Mouse (Mus musculus) MEL (cell line): ENCODE measurements around the gene Olfr1412. TPM values are rescaled to one million over a fixed set of nuclear protein-coding genes. Genes with fewer than 3 reads are reported as not detected.

Experiments used
- DNase-seq: peaks from one replicate; pipeline ENCODE4 v3.0.0; 2011; ENCODE audit warnings: low read depth, low spot score
- H3K27ac ChIP-seq: 2 replicates; pipeline ENCODE4 v1.5.1; 2012; ENCODE audit warnings: low read depth, mild to moderate bottlenecking, control low read depth, low read length, moderate library complexity; ENCODE audit not compliant: control insufficient read depth
- H3K27me3 ChIP-seq, 2 experiments: fragments of 150-350 bp in 1 of 2; sonication (generic) in 1 of 2; 2 replicates each; pipeline ENCODE4 v1.6.1; 2012; ENCODE audit warnings: low read length in 2 of 2, mild to moderate bottlenecking in 2 of 2, improper control_type of control experiment in 1 of 2, moderate library complexity in 1 of 2; ENCODE audit not compliant: insufficient read depth in 2 of 2, control insufficient read depth in 1 of 2
- H3K36me3 ChIP-seq, 2 experiments: 2 replicates each; pipeline ENCODE4 v1.6.1; 2012 to 2014; ENCODE audit warnings: low read length in 2 of 2, improper control_type of control experiment in 1 of 2, inconsistent platforms in 1 of 2, mild to moderate bottlenecking in 1 of 2; ENCODE audit not compliant: insufficient read depth in 2 of 2, control insufficient read depth in 1 of 2
- H3K4me1 ChIP-seq, 2 experiments: fragments of 150-350 bp in 1 of 2; sonication (generic) in 1 of 2; 2 replicates each; pipeline ENCODE4 v1.6.1; 2012; ENCODE audit warnings: low read length in 2 of 2, improper control_type of control experiment in 1 of 2, mild to moderate bottlenecking in 1 of 2; ENCODE audit not compliant: insufficient read depth in 2 of 2, control insufficient read depth in 1 of 2
- H3K4me3 ChIP-seq, 2 experiments: fragments of 150-350 bp in 1 of 2; sonication (generic) in 1 of 2; 2 replicates each; pipeline ENCODE4 v1.5.1; 2012; ENCODE audit warnings: low read depth in 2 of 2, low read length in 2 of 2, mild to moderate bottlenecking in 2 of 2, moderate library complexity in 2 of 2, control low read depth in 1 of 2, improper control_type of control experiment in 1 of 2; ENCODE audit not compliant: control insufficient read depth in 1 of 2, insufficient read depth in 1 of 2
- H3K79me2 ChIP-seq: 2 replicates; pipeline ENCODE4 v1.6.1; 2012; ENCODE audit warnings: mild to moderate bottlenecking, low read length, moderate library complexity; ENCODE audit not compliant: control insufficient read depth, poor library complexity, insufficient read depth
- H3K9ac ChIP-seq: 2 replicates; pipeline ENCODE4 v1.6.1; 2012; ENCODE audit warnings: low read depth, mild to moderate bottlenecking, control low read depth, low read length, moderate library complexity; ENCODE audit not compliant: control insufficient read depth, poor library complexity, severe bottlenecking
- H3K9me3 ChIP-seq: fragments of 150-350 bp; sonication (generic); replicated peaks from 2 replicates; pipeline ENCODE4 v1.6.1; 2012; ENCODE audit warnings: mild to moderate bottlenecking, low read length, improper control_type of control experiment, moderate library complexity; ENCODE audit not compliant: insufficient read depth
- CHD2 ChIP-seq: IDR thresholded peaks from 2 replicates; pipeline ENCODE4 v1.6.1; 2011; ENCODE audit warnings: low read length, improper control_type of control experiment
- CTCF ChIP-seq, 3 experiments: IDR thresholded peaks in 2 of 3; conservative IDR thresholded peaks in 1 of 3; 2 replicates each; pipeline ENCODE4 v1.5.1; 2011 to 2012; ENCODE audit warnings: low read length in 3 of 3, low read depth in 2 of 3, mild to moderate bottlenecking in 2 of 3, improper control_type of control experiment in 1 of 3, inconsistent platforms in 1 of 3, mixed read lengths in 1 of 3, moderate library complexity in 1 of 3; ENCODE audit not compliant: control insufficient read depth in 1 of 3, insufficient read depth in 1 of 3, poor library complexity in 1 of 3, severe bottlenecking in 1 of 3
- ELF1 ChIP-seq: IDR thresholded peaks from 2 replicates; pipeline ENCODE4 v1.6.1; 2014; ENCODE audit warnings: low read depth, mild to moderate bottlenecking, inconsistent platforms, low read length, improper control_type of control experiment, moderate library complexity
- GABPA ChIP-seq: IDR thresholded peaks from 2 replicates; pipeline ENCODE4 v1.6.1; 2012; ENCODE audit warnings: low read depth, mild to moderate bottlenecking, inconsistent platforms, low read length, improper control_type of control experiment, moderate library complexity
- GATA1 ChIP-seq: IDR thresholded peaks from 2 replicates; pipeline ENCODE4 v1.6.1; 2011; ENCODE audit warnings: low read depth, low read length, improper control_type of control experiment
- MYB ChIP-seq: IDR thresholded peaks from 2 replicates; pipeline ENCODE4 v1.6.1; 2011; ENCODE audit warnings: mild to moderate bottlenecking, low read depth, low read length, improper control_type of control experiment
- POLR2A ChIP-seq, 2 experiments: IDR thresholded peaks; 2 replicates each; pipeline ENCODE4 v1.6.1; 2011 to 2012; ENCODE audit warnings: low read length in 2 of 2, mild to moderate bottlenecking in 2 of 2, control low read depth in 1 of 2, improper control_type of control experiment in 1 of 2, low read depth in 1 of 2, moderate library complexity in 1 of 2; ENCODE audit not compliant: control insufficient read depth in 1 of 2, insufficient read depth in 1 of 2, poor library complexity in 1 of 2
- POLR2AphosphoS5 ChIP-seq: IDR thresholded peaks from 2 replicates; pipeline ENCODE4 v1.6.1; 2012; ENCODE audit warnings: low read depth, borderline replicate concordance, mild to moderate bottlenecking, inconsistent platforms, low read length, moderate library complexity, mixed read lengths
- RAD21 ChIP-seq: IDR thresholded peaks from 2 replicates; pipeline ENCODE4 v1.6.1; 2011; ENCODE audit warnings: mild to moderate bottlenecking, low read depth, low read length, improper control_type of control experiment
- SMC3 ChIP-seq: IDR thresholded peaks from 2 replicates; pipeline ENCODE4 v1.6.1; 2011; ENCODE audit warnings: low read depth, low read length, improper control_type of control experiment
- UBTF ChIP-seq: IDR thresholded peaks from 2 replicates; pipeline ENCODE4 v1.6.1; 2012; ENCODE audit warnings: low read depth, mild to moderate bottlenecking, inconsistent platforms, low read length, improper control_type of control experiment, moderate library complexity, borderline replicate concordance; ENCODE audit not compliant: insufficient read depth
- USF2 ChIP-seq, 2 experiments: IDR thresholded peaks; 2 replicates each; pipeline ENCODE4 v1.6.1; 2011 to 2012; ENCODE audit warnings: improper control_type of control experiment in 2 of 2, low read length in 2 of 2, borderline replicate concordance in 1 of 2, inconsistent platforms in 1 of 2, low read depth in 1 of 2, mild to moderate bottlenecking in 1 of 2; ENCODE audit not compliant: insufficient read depth in 1 of 2
- ZC3H11A ChIP-seq: IDR thresholded peaks from 2 replicates; pipeline ENCODE4 v1.6.1; 2012; ENCODE audit warnings: low read depth, mild to moderate bottlenecking, inconsistent platforms, low read length, improper control_type of control experiment
- polyA plus RNA-seq, 2 experiments: library from polyadenylated mRNA; stranded (reverse) in 1 of 2; unstranded in 1 of 2; fragments of >175 nt in 1 of 2; fragments of >200 nt in 1 of 2; gene quantifications; 2 replicates each; pipeline versions ENCODE4 v1.2.1 to v1.2.4; 2012; ENCODE audit warnings: low replicate concordance in 2 of 2, low read depth in 1 of 2; ENCODE audit not compliant: insufficient read length in 2 of 2, insufficient read depth in 1 of 2, missing spikeins in 1 of 2
- total RNA-seq: library from RNA; depleted of rRNA; stranded (reverse); fragments of 300-350 nt; gene quantifications from 2 replicates; pipeline ENCODE4 v1.2.3, GENCODE M21; 2012

Gene Olfr1412
- total and polyA plus RNA-seq, 3 experiments = not detected

DNA sequence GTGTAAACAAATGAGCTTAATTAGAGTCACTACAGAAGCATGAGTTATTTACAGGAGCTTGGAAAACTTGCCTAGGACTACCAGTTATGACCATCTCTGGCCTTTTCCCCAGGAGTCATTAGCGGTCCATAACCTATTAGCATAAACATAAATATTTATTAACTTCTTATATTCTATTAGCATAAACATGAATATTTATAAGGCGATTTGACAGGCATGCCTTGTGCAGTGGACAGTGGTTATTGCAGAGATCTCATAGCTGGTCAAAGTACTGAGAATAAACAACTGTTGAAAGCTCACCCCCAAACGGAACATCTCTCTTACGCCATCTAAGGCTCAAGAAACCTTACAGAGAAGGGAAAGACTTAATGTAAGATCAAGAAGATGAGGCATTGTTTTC is 27.6 kb downstream of the Olfr1412 start:
- Histone ChIP-seq H3K27me3 (no peaks in the 10 kb centered on the region), H3K4me1 (no peaks in the 10 kb centered on the region), H3K36me3 (no peaks in the 10 kb centered on the region), H3K4me3 (no peak overlapping the region), H3K9me3 (no peaks in the 10 kb centered on the region), H3K27ac (no peak overlapping the region), H3K9ac (no peak overlapping the region), H3K79me2 (no peaks in the 10 kb centered on the region)
- DNase-seq = no peak
- TF ChIP-seq POLR2A (IDR thresholded peaks at IDR 0.05; ENCODE audit: control insufficient read depth in 1 of 2, insufficient read depth in 1 of 2, low read depth in 1 of 2, low read length in 2 of 2, poor library complexity in 1 of 2) = no peak
- no peak for TF ChIP-seq ELF1
- TF ChIP-seq, all 39 proteins: peak for 0

DNA sequence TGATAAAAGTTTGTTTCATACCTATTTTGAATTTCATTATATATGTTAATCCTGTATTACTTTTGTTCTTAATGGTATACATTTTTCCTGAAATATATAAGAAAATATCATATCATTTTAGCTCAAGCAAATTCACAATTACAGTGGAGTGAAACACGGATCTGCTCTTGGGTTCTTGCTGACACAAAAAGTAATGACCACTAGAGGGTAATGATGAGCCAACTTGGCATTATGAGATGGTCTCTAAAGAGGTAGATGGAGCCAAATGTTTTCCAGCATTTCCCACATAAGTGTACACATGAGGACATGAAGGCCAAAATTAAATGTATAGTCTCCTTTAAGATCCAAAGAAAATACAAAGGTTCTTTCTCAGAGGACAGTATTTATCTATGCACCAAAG is 28.9 kb downstream of the Olfr1412 start:
- Histone ChIP-seq H3K79me2 (no peaks in the 10 kb centered on the region), H3K9me3 (no peaks in the 10 kb centered on the region), H3K4me1 (no peaks in the 10 kb centered on the region)
- TF ChIP-seq POLR2AphosphoS5 (no peak), UBTF (no peak), CTCF (IDR thresholded peaks at IDR 0.05 in 2 of 3, conservative IDR thresholded peaks at IDR 0.05 in 1 of 3; ENCODE audit: control insufficient read depth in 1 of 3, insufficient read depth in 1 of 3, low read depth in 2 of 3, low read length in 3 of 3, poor library complexity in 1 of 3, severe bottlenecking in 1 of 3) (peak; percentile 16 to 85 (median 57); a peak in 5 of 6 replicates), CHD2 (no peak), SMC3 (peak; percentile 84), ZC3H11A (peak; percentile 53), RAD21 (peak; percentile 85), GATA1 (no peak)
- TF ChIP-seq, all 39 proteins: peak for 4
- H3K27ac ChIP-seq = no peak overlapping the region
- H3K27me3 ChIP-seq = no peaks in the 10 kb centered on the region
- no peak overlapping the region for H3K4me3 ChIP-seq
- no peak overlapping the region for H3K9ac ChIP-seq
- DNase-seq = peak; percentile 59
- H3K36me3 ChIP-seq = no peaks in the 10 kb centered on the region

DNA sequence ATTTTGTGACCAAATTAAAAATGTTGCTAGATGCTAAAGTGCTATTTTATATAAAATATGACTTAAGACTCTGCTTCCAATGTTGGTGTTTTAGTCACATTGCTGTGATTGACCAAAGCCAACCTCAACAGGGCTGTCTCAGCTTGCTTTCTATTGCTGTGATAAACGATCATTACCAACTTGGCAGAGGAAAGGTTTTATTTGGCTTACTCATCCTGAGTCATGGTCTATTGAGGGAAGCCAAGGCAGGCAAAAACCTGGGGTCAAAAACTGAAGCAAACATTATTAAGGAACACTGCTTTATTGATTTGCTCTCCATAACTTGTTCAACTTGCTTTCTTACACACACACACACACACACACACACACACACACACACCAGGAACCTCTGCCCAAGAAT is 30.5 kb downstream of the Olfr1412 start:
- H3K27ac ChIP-seq = no peak overlapping the region
- TF ChIP-seq POLR2A (IDR thresholded peaks at IDR 0.05; ENCODE audit: control insufficient read depth in 1 of 2, insufficient read depth in 1 of 2, low read depth in 1 of 2, low read length in 2 of 2, poor library complexity in 1 of 2) (no peak), USF2 (IDR thresholded peaks at IDR 0.05; ENCODE audit: borderline replicate concordance in 1 of 2, insufficient read depth in 1 of 2, low read depth in 1 of 2, low read length in 2 of 2) (no peak), GABPA (no peak), MYB (no peak)
- H3K4me3 ChIP-seq = no peak overlapping the region
- no peak for DNase-seq
- H3K36me3 ChIP-seq = no peaks in the 10 kb centered on the region
- no peaks in the 10 kb centered on the region for H3K9me3 ChIP-seq
- H3K27me3 ChIP-seq = no peaks in the 10 kb centered on the region
- H3K9ac ChIP-seq = no peak overlapping the region
- no peaks in the 10 kb centered on the region for H3K79me2 ChIP-seq
- no peaks in the 10 kb centered on the region for H3K4me1 ChIP-seq
